Mouse (Mus musculus) myocyte (in vitro differentiated cells): ENCODE results near the gene Smug1. TPM values are rescaled to one million over a fixed set of nuclear protein-coding genes. Genes with fewer than 3 reads are reported as not detected.

Experiments used
- H3K27me3 ChIP-seq: one replicate; pipeline ENCODE4 v1.6.1; 2011; ENCODE audit not compliant: control insufficient read depth, insufficient read depth, insufficient read length
- H3K36me3 ChIP-seq: one replicate; pipeline ENCODE4 v1.6.1; 2011; ENCODE audit not compliant: control insufficient read depth, insufficient read depth
- H3K4me2 ChIP-seq: one replicate; pipeline ENCODE4 v1.6.1; 2011; ENCODE audit warnings: low read depth, control low read depth
- H3K4me3 ChIP-seq: one replicate; pipeline ENCODE4 v1.5.1; 2011; ENCODE audit warnings: mild to moderate bottlenecking, control low read depth, moderate library complexity
- H3K79me2 ChIP-seq: one replicate; pipeline ENCODE4 v1.6.1; 2011; ENCODE audit not compliant: control insufficient read depth, insufficient read depth
- H3ac ChIP-seq: one replicate; pipeline ENCODE4 v1.6.1; 2011; ENCODE audit not compliant: control insufficient read depth, insufficient read length
- CEBPB ChIP-seq: IDR thresholded peaks from 2 replicates; pipeline ENCODE4 v1.6.1; 2011; ENCODE audit warnings: mild to moderate bottlenecking, moderate library complexity; ENCODE audit not compliant: poor library complexity, insufficient read depth, severe bottlenecking
- E2F4 ChIP-seq: IDR thresholded peaks from one replicate; pipeline ENCODE4 v1.6.1; 2011; ENCODE audit warnings: mild to moderate bottlenecking, control low read depth, moderate library complexity; ENCODE audit not compliant: insufficient read depth
- MAX ChIP-seq: IDR thresholded peaks from one replicate; pipeline ENCODE4 v1.6.1; 2011; ENCODE audit warnings: low read depth, mild to moderate bottlenecking, control low read depth
- MYOD1 ChIP-seq, 3 experiments: IDR thresholded peaks; one replicate each; pipeline ENCODE4 v1.6.1; 2011; ENCODE audit warnings: control low read depth in 2 of 3, low read depth in 2 of 3, mild to moderate bottlenecking in 2 of 3, moderate library complexity in 1 of 3; ENCODE audit not compliant: insufficient read length in 2 of 3, control insufficient read depth in 1 of 3
- MYOG ChIP-seq, 3 experiments: IDR thresholded peaks; one replicate each; pipeline ENCODE4 v1.6.1; 2011; ENCODE audit warnings: control low read depth in 2 of 3, low read depth in 2 of 3, mild to moderate bottlenecking in 2 of 3; ENCODE audit not compliant: insufficient read length in 2 of 3, control insufficient read depth in 1 of 3, insufficient read depth in 1 of 3
- POLR2A ChIP-seq: IDR thresholded peaks from one replicate; pipeline ENCODE4 v1.6.1; 2011; ENCODE audit warnings: low read depth, mild to moderate bottlenecking, control low read depth, moderate library complexity; ENCODE audit not compliant: insufficient read length
- POLR2AphosphoS2 ChIP-seq: IDR thresholded peaks from one replicate; pipeline ENCODE4 v1.6.1; 2011; ENCODE audit warnings: low read depth, control low read depth; ENCODE audit not compliant: insufficient read length
- REST ChIP-seq: IDR thresholded peaks from one replicate; pipeline ENCODE4 v1.6.1; 2011; ENCODE audit warnings: mild to moderate bottlenecking, control low read depth, moderate library complexity; ENCODE audit not compliant: insufficient read depth, insufficient read length
- SRF ChIP-seq: IDR thresholded peaks from one replicate; pipeline ENCODE4 v1.6.1; 2011; ENCODE audit warnings: low read depth; ENCODE audit not compliant: control insufficient read depth, insufficient read length
- TCF12 ChIP-seq: IDR thresholded peaks from one replicate; pipeline ENCODE4 v1.6.1; 2011; ENCODE audit warnings: mild to moderate bottlenecking, control low read depth; ENCODE audit not compliant: poor library complexity, insufficient read depth, severe bottlenecking
- TCF3 ChIP-seq: IDR thresholded peaks from one replicate; pipeline ENCODE4 v1.6.1; 2011; ENCODE audit warnings: low read depth, control low read depth; ENCODE audit not compliant: insufficient read length
- USF1 ChIP-seq: IDR thresholded peaks from one replicate; pipeline ENCODE4 v1.6.1; 2011; ENCODE audit warnings: low read depth, mild to moderate bottlenecking, control low read depth, moderate library complexity
- polyA plus RNA-seq: library from polyadenylated mRNA; unstranded; fragments of >200 nt; fragmentation: generic; extraction: Trizol; gene quantifications from one replicate; pipeline ENCODE4 v1.2.1, GENCODE M21; 2012; ENCODE audit warnings: missing spikeins

Gene Smug1
- polyA plus RNA-seq, 1 experiment, result 18.6 TPM

DNA sequence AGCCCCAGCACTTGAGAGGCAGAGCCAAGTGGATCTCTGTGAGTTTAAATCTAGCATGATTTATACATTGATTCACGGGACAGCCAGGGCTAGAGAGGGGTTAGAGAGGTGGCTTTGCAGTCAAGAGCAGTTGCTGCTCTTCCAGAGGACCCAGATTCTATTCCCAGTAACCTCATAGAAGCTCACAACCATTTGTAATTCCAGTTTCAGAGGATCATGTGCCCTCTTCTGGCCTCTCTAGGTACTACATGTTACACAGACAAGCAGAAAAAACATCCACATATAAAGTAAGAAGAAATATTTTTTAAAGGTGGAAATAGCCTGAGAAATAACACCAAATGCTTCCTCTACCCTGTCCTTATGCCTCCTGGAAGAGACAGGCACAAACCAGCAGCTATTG is 36.2 kb downstream of the Smug1 start:
- Histone ChIP-seq H3K4me2 (no peak overlapping the region), H3K27me3 (no peaks in the 10 kb centered on the region), H3ac (no peak overlapping the region), H3K79me2 (no peaks in the 10 kb centered on the region), H3K36me3 (no peaks in the 10 kb centered on the region), H3K4me3 (no peak overlapping the region)
- TF ChIP-seq USF1, result no peak
- no peak for TF ChIP-seq SRF
- no peak for TF ChIP-seq TCF12
- TF ChIP-seq POLR2AphosphoS2, result no peak
- no peak for TF ChIP-seq E2F4
- no peak for TF ChIP-seq REST

DNA sequence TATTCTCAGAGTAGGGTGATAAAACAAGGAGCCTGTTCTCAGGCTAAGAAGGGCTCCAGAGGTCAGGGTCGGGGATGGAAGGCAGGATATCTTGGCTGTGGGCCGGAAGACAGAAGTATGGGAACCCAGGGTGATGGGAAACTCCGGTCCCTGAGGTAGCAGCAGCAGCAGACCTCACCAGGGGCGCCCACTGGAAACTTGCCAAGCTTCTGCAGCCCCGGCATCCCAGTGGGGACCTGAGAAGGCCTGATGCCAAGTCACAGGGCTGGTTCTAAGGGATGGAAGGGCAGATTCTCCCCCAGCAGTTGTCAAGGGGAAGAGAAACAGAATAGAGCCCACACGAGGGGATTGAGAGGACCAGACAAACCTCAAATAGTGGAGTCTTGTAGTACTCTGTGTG is 37.6 kb downstream of the Smug1 start:
- no peaks in the 10 kb centered on the region for H3K36me3 ChIP-seq
- H3K79me2 ChIP-seq, result no peaks in the 10 kb centered on the region
- no peaks in the 10 kb centered on the region for H3K27me3 ChIP-seq
- no peak for TF ChIP-seq TCF12
- TF ChIP-seq USF1, result no peak
- TF ChIP-seq REST, result no peak
- no peak for TF ChIP-seq MYOD1 (IDR thresholded peaks at IDR 0.05; ENCODE audit: control insufficient read depth in 1 of 3, insufficient read length in 2 of 3, low read depth in 2 of 3)
- no peak for TF ChIP-seq POLR2A
- TF ChIP-seq POLR2AphosphoS2, result no peak
- TF ChIP-seq MYOG (IDR thresholded peaks at IDR 0.05; ENCODE audit: control insufficient read depth in 1 of 3, insufficient read depth in 1 of 3, insufficient read length in 2 of 3, low read depth in 2 of 3), result no peak
- no peak for TF ChIP-seq MAX
- TF ChIP-seq SRF, result no peak
- no peak for TF ChIP-seq CEBPB
- no peak overlapping the region for H3ac ChIP-seq
- H3K4me2 ChIP-seq, result no peak overlapping the region
- H3K4me3 ChIP-seq, result no peak overlapping the region

DNA sequence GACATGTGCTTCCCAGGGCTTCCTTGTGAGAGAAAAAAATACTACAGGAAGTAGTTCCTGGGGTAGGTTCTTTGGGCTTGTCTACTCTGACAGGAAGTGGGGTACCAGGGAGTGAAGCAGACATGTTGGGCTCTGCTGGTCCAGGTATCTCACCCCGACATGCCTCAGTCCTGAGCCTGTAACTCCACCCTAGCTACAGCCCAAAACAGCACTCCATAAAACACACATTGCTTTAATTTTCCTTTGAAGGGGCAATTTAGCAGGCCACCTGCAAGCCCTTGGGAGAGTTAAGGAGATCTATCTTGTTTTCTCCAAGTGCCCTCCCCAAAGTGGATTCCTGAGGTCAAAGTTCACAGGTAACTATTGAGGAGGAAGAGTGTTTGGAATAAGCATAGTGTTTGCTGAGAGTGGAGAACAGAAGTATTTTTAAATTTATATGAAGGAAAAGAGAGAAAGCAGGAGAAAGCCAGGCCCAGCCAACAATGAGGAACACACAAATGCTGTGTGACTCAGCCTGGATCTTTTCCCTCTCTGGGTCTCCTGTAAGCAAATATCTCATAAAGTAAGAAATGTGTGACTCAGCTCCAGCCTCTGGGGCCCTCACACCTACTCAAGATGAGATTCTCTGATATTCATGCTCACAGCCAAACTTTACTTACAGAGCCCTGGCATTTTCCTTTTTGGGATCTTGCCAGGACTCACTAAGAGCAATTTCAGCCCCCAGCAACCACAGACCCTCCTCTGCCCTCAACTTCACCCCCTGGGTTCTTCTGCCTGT is 38.6 kb downstream of the Smug1 start:
- Histone ChIP-seq H3K79me2 (no peaks in the 10 kb centered on the region), H3ac (no peak overlapping the region), H3K27me3 (no peaks in the 10 kb centered on the region), H3K4me3 (no peak overlapping the region), H3K36me3 (no peaks in the 10 kb centered on the region), H3K4me2 (no peak overlapping the region)
- no peak for TF ChIP-seq TCF12
- no peak for TF ChIP-seq E2F4
- TF ChIP-seq POLR2AphosphoS2, result no peak
- no peak for TF ChIP-seq CEBPB
- TF ChIP-seq MAX, result no peak
- no peak for TF ChIP-seq MYOD1 (IDR thresholded peaks at IDR 0.05; ENCODE audit: control insufficient read depth in 1 of 3, insufficient read length in 2 of 3, low read depth in 2 of 3)
- no peak for TF ChIP-seq TCF3
- TF ChIP-seq REST, result no peak
- TF ChIP-seq SRF, result no peak
- no peak for TF ChIP-seq USF1
- no peak for TF ChIP-seq POLR2A
- no peak for TF ChIP-seq MYOG (IDR thresholded peaks at IDR 0.05; ENCODE audit: control insufficient read depth in 1 of 3, insufficient read depth in 1 of 3, insufficient read length in 2 of 3, low read depth in 2 of 3)

DNA sequence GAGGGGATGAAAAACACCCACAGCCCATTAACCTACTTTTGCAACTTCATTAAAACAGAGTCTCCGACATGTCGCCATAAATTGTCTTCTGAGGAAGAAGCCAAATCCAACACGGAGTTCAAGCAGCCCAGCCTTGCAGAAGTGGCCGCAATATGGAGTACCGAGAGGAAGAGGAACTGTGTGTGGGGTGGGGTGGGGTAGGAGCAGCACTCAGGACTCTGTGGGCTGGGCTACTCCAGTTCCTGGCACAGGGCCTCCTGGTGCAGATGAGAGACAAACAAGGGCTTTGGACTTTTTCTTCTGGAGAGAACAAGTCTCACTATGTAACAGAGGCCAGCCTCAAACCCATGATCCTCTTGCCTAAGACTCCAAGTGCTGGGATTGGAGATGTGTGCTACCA is 40.9 kb downstream of the Smug1 start:
- Histone ChIP-seq H3K4me3 (no peak overlapping the region), H3K79me2 (no peaks in the 10 kb centered on the region), H3K27me3 (no peaks in the 10 kb centered on the region), H3K4me2 (no peak overlapping the region), H3ac (no peak overlapping the region), H3K36me3 (no peaks in the 10 kb centered on the region)
- no peak for TF ChIP-seq MAX
- no peak for TF ChIP-seq USF1
- TF ChIP-seq SRF, result no peak
- no peak for TF ChIP-seq TCF12
- no peak for TF ChIP-seq TCF3
- no peak for TF ChIP-seq MYOG (IDR thresholded peaks at IDR 0.05; ENCODE audit: control insufficient read depth in 1 of 3, insufficient read depth in 1 of 3, insufficient read length in 2 of 3, low read depth in 2 of 3)

DNA sequence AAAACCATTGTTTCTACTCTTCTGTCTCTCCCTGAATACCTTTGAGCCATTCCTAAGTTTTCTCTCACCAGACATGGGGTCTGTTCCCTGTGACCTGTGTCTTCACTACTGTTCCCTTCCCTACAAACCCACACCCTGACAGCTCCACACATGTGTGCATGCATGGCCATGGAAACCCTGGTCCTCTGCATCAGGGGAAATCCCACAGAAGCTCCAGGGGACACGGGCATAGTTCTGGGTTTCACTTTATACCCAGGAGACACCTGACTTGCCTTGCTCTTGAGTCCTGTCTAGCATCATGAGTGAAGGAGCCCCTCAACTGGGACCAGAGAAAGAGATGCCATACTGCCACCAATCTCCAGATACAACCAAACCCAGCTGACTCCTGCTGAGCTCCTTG is 42.6 kb downstream of the Smug1 start:
- Histone ChIP-seq H3K79me2 (no peaks in the 10 kb centered on the region), H3K27me3 (no peaks in the 10 kb centered on the region), H3K4me2 (no peak overlapping the region), H3ac (no peak overlapping the region), H3K4me3 (no peak overlapping the region), H3K36me3 (no peaks in the 10 kb centered on the region)
- TF ChIP-seq SRF (no peak), MYOG (IDR thresholded peaks at IDR 0.05; ENCODE audit: control insufficient read depth in 1 of 3, insufficient read depth in 1 of 3, insufficient read length in 2 of 3, low read depth in 2 of 3) (no peak), MYOD1 (IDR thresholded peaks at IDR 0.05; ENCODE audit: control insufficient read depth in 1 of 3, insufficient read length in 2 of 3, low read depth in 2 of 3) (no peak), TCF3 (no peak), POLR2AphosphoS2 (no peak), MAX (no peak), USF1 (no peak), REST (no peak), POLR2A (no peak), TCF12 (no peak), E2F4 (no peak), CEBPB (no peak)
